Mouse (Mus musculus): ENCODE data around the gene Stt3b.

Stt3b gene

GRCm38 (mm10) chr9:115214572-115215571 is 95.3 kb downstream of the Stt3b start:
- DNase-seq (ENCODE audit: low spot score in 2 of 2), result no peak

DNA sequence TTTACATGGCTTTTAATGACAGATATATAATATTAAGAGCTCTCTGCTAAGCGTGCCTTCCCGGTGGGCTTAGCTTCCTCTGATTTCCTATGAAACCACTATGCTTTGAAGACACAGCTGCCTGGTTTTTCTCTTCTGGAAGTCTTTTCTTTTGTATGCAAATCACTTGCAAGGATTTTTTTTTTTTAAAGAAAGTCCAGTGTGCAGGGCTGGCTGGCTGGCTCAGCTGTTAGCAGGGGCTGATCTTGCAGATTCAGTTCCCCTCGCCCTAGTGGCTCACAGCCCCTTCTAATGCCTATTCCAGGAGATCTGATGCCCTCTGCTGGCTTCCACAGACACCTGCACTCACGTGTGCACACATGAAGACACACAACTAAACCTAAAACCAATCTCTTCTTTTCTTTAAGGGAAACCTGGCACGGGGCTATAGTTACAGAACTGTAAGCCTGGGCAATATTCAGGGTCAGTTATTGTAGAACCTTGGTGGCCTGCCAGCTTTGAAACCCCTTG is 96.4 kb downstream of the Stt3b start:
- DNase-seq (ENCODE audit: low spot score in 2 of 2), result no peak

DNA sequence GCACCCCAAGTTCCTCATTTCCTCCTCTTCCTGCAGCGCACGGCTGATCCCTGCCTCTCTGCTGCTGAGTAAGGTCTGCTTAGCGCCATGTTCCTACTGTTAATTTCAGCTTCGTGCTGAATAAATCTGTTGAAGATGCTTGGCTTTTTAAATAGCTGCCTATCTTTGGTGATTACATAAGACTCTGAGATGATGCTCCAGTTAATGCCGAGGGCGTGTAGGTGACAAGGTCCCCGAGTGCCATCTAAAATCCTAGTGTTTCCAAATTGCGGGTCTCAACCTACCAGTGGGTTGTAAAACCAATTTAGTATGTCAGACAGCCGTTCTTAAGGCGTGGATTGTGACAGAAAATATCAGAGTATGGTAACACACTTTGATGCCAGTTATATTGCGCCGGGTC is 99.7 kb downstream of the Stt3b start:
- DNase-seq (ENCODE audit: low spot score in 2 of 2), result no peak

DNA sequence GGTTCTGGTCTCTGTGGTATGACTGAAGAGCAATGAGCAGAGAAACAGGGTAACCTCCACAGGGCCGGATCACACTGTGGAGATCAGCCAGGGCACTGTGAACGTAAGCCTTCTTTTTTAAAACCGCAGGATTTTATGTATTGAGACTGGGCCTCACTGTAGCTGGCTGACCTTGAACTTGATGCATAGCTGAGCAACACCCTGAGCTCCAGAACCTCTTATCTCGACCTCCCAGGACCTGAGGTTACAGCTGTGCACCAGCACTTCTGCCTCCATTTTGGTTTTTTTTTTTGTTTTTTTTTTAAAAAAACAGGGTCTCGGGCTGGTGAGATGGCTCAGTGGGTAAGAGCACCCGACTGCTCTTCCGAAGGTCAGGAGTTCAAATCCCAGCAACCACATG is 100.5 kb downstream of the Stt3b start:
- DNase-seq (ENCODE audit: low spot score in 2 of 2), result no peak

GRCm38 (mm10) chr9:115206219-115206618 is 104.0 kb downstream of the Stt3b start:
- no peak for DNase-seq (ENCODE audit: low spot score in 2 of 2)

DNA sequence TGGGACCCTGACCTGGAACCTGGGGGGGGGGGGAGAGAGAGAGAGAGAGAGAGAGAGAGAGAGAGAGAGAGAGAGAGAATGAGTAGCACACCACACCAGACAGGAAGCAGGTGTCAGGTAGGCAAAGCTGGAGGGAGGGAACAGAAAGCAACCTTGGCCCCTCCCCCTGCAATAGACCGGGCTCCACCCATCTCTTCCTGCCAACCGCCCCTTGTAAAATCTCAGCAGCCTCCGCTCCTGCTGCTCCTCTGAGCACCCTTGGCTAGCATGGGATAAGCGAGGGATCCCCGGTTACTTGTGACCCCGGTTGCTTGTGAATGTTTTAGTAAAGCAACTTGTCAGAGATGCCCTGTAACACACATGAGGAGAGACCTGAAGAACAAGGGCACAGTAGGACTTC is 104.7 kb downstream of the Stt3b start:
- DNase-seq (ENCODE audit: low spot score in 2 of 2), result no peak

- no peak for DNase-seq (ENCODE audit: low spot score in 2 of 2)
Measured at GRCm38 (mm10) chr9:115203136-115203535, 107.1 kb downstream of the Stt3b start.

GRCm38 (mm10) chr9:115201264-115201663 is 109.0 kb downstream of the Stt3b start:
- no peak for DNase-seq (ENCODE audit: low spot score in 2 of 2)

GRCm38 (mm10) chr9:115200166-115200862 is 109.9 kb downstream of the Stt3b start:
- no peak for DNase-seq (ENCODE audit: low spot score in 2 of 2)

DNA sequence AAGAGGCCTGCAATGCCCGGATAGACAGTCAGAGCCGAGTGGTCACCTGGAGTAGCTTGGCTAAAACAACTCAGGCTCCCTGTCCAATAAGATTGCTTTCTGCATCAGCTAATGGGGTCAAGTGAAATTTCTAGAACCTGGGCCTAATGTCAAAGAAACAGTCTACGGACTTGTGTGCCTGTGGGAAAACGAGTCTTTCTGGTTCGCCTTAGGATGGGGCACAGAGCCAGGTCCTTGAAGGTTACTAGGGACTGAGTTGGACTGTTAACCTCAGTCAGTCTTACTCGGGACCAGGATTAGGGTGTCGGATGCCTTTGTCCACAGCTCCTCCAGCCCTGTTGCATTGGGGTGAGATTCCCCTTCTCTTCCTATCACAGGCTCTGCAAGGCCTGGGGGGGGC is 113.1 kb downstream of the Stt3b start:
- no peak for DNase-seq (ENCODE audit: low spot score in 2 of 2)

DNA sequence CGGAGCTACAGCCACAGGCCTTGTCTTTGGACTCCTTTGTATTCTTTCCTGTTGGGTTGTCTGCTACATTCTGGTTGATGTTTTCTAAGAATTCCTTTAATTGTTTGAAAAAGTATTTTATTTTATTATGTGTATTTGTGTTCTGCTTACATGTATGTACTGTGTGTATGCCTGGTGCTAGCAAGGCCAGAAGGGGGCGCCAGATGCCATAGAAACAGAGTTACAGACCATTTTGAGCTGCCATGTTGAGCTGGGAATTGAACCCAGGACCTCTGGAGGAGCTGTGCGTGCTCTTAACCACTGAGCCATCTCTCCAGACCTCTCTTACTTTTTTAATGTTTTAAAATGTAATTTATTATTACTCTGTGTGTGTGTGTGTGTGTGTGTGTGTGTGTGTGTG is 117.3 kb downstream of the Stt3b start:
- no peak for DNase-seq (ENCODE audit: low spot score in 2 of 2)

Data from urinary bladder, postnatal 4 days (tissue).